Mouse (Mus musculus) neural tube, embryonic 14.5 days (tissue): ENCODE measurements around the gene Tbx5. TPM values are rescaled to one million over a fixed set of nuclear protein-coding genes. Genes with fewer than 3 reads are reported as not detected.
"Not testable (repeated sequence)": the region's sequence is repeated elsewhere in the genome, so short reads cannot be mapped to it uniquely, and the experiment has no call there.

Source experiments
- ATAC-seq: fragments of 200-750 bp; cut with Nextera tagmentation; 2 replicates; pipeline ENCODE4 v1.8.0; 2017; ENCODE audit warnings: low read depth, mild to moderate bottlenecking, moderate TSS enrichment, moderate library complexity
- H3K27ac ChIP-seq: fragments of 300-500 bp; sonication (generic); 2 replicates; pipeline ENCODE4 v1.5.1; 2014; ENCODE audit warnings: low read depth, mild to moderate bottlenecking, control low read depth, low read length, moderate library complexity, mixed read lengths
- H3K27me3 ChIP-seq: fragments of 300-500 bp; sonication (generic); 2 replicates; pipeline ENCODE4 v1.6.1; 2014; ENCODE audit warnings: low read length; ENCODE audit not compliant: control insufficient read depth, insufficient read depth
- H3K36me3 ChIP-seq: fragments of 300-500 bp; sonication (generic); 2 replicates; pipeline ENCODE4 v1.6.1; 2014; ENCODE audit warnings: low read length, mixed read lengths; ENCODE audit not compliant: control insufficient read depth, insufficient read depth
- H3K4me1 ChIP-seq: fragments of 300-500 bp; sonication (generic); 2 replicates; pipeline ENCODE4 v1.6.1; 2014; ENCODE audit warnings: low read length; ENCODE audit not compliant: control insufficient read depth, insufficient read depth
- H3K4me2 ChIP-seq: fragments of 300-500 bp; sonication (generic); 2 replicates; pipeline ENCODE4 v1.6.1; 2014; ENCODE audit warnings: mild to moderate bottlenecking, low read depth, low read length, control low read depth
- H3K4me3 ChIP-seq: fragments of 300-500 bp; sonication (generic); 2 replicates; pipeline ENCODE4 v1.5.1; 2014; ENCODE audit warnings: low read depth, low read length, control low read depth, mixed read lengths
- H3K9ac ChIP-seq: fragments of 300-500 bp; sonication (generic); replicated peaks from 2 replicates; pipeline ENCODE4 v1.6.1; 2014; ENCODE audit warnings: low read depth, mild to moderate bottlenecking, control low read depth, low read length, mixed read lengths
- H3K9me3 ChIP-seq: fragments of 300-500 bp; sonication (generic); 2 replicates; pipeline ENCODE4 v1.6.1; 2016; ENCODE audit warnings: low read length; ENCODE audit not compliant: control insufficient read depth
- WGBS: fragments of 180-500 bp; shearing (Covaris S2); extraction: QIAGEN DNeasy Blood & Tissue Kit; methylation state at CpG from one replicate; pipeline ENCODE4 v1.1.7; 2014; 5-methylcytosine and 5-hydroxymethylcytosine counted together
- polyA plus RNA-seq: library from polyadenylated mRNA; unstranded; fragments of >200 nt; fragmentation: Nextera tagmentation; extraction: Ambion mirVana; gene quantifications from 2 replicates; pipeline ENCODE4 v1.2.1, GENCODE M21; 2014

Gene Tbx5
- polyA plus RNA-seq, 1 experiment from 2014 or later: 0.05 TPM

- WGBS: 90% methylated on average over 8 of the region's 8 CpGs
- Histone ChIP-seq H3K27me3 (no peaks in the 10 kb centered on the region), H3K36me3 (no peaks in the 10 kb centered on the region), H3K4me1 (no peaks in the 10 kb centered on the region), H3K4me2 (no peak overlapping the region), H3K27ac (no peak overlapping the region), H3K9me3 (no peaks in the 10 kb centered on the region), H3K4me3 (no peak overlapping the region), H3K9ac (no peak overlapping the region)
- no peak for ATAC-seq
Observed at GRCm38 (mm10) chr5:119887381-119887780, 54.9 kb downstream of the Tbx5 start.

DNA sequence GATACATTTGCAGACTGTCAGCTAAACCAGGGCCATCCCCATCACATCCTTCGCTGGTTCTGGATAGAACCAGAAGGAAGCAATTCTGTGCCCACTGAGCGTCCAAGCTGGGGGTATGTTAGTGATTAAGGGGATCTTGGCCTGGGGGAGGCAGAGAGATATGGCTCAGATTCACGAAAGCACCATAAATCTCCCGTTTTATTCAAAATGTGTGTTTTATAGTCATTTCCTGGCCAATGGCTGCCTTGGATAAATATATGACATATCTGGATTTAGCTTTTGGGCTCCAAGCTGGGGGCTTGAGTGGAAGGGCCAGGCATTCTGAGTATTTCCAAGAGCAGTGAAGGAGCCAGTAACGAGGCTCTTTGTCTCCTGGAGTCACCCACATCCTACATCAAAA is 59.5 kb downstream of the Tbx5 start:
- no peak for ATAC-seq
- H3K27ac ChIP-seq: no peak overlapping the region
- H3K9me3 ChIP-seq: no peaks in the 10 kb centered on the region
- no peaks in the 10 kb centered on the region for H3K27me3 ChIP-seq
- no peak overlapping the region for H3K9ac ChIP-seq
- H3K4me2 ChIP-seq: no peak overlapping the region
- H3K4me1 ChIP-seq: no peaks in the 10 kb centered on the region
- 61% methylated on average over 5 of the region's 5 CpGs for WGBS
- H3K36me3 ChIP-seq: no peaks in the 10 kb centered on the region
- H3K4me3 ChIP-seq: no peak overlapping the region

DNA sequence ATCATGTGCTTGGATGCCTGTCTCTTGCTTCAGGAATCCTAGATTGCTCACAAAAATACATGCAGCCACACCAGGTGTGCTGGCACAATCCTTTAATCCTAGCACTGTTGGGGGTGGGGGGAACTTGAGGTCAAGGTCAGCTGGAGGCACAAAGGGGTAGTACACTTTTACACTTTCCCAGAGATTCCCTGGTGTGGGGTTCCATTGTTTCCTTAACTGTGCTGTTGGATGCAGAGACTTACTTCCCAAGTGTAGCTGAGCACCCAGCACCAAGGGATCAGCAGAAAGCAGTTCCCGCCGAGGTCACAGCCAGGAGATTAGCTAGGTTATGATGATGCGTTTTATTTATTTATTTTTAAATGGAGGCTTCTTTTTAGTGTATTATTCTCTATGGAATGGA is 60.6 kb downstream of the Tbx5 start:
- H3K27me3 ChIP-seq: no peaks in the 10 kb centered on the region
- H3K9ac ChIP-seq: no peak overlapping the region
- H3K9me3 ChIP-seq: no peaks in the 10 kb centered on the region
- no peak overlapping the region for H3K27ac ChIP-seq
- no peak overlapping the region for H3K4me2 ChIP-seq
- no peaks in the 10 kb centered on the region for H3K4me1 ChIP-seq
- 81% methylated on average over 3 of the region's 3 CpGs for WGBS
- no peak for ATAC-seq
- H3K36me3 ChIP-seq: no peaks in the 10 kb centered on the region
- no peak overlapping the region for H3K4me3 ChIP-seq

- H3K27me3 ChIP-seq: no peaks in the 10 kb centered on the region
- H3K36me3 ChIP-seq: no peaks in the 10 kb centered on the region
- ATAC-seq: no peak
- 77% methylated on average over 3 of the region's 3 CpGs for WGBS
- H3K9ac ChIP-seq: no peak overlapping the region
- no peaks in the 10 kb centered on the region for H3K9me3 ChIP-seq
- H3K4me3 ChIP-seq: no peak overlapping the region
- H3K4me2 ChIP-seq: no peak overlapping the region
- H3K27ac ChIP-seq: no peak overlapping the region
- H3K4me1 ChIP-seq: no peaks in the 10 kb centered on the region
Observed at GRCm38 (mm10) chr5:119896605-119897004, 64.1 kb downstream of the Tbx5 start.

- Histone ChIP-seq H3K4me3 (no peak overlapping the region), H3K4me1 (no peaks in the 10 kb centered on the region), H3K27me3 (no peaks in the 10 kb centered on the region), H3K9ac (no peak overlapping the region), H3K36me3 (no peaks in the 10 kb centered on the region), H3K4me2 (no peak overlapping the region), H3K27ac (no peak overlapping the region), H3K9me3 (no peaks in the 10 kb centered on the region)
- no peak for ATAC-seq
- WGBS: 68% methylated on average over 12 of the region's 12 CpGs
Observed at GRCm38 (mm10) chr5:119916551-119917171, 84.2 kb downstream of the Tbx5 start.

DNA sequence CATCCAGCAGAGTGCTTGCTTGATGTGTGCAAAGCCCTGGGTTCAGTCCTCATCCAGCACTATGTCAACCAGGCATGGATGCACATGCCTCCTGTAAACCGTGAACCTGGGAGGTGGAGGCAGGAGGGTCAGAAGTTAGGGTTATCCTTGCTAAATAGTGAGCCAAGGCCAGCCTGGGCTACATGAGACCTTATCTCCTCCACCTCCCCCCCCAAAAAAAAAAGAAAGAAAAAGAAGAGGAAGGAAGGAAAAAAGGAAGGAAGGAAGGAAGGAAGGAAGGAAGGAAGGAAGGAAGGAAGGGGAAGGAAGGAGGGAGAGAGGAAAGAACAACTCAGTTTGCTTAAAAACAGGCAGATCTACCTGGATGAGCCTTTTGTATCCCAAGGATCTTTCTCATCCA is 85.9 kb downstream of the Tbx5 start:
- not testable (repeated sequence) for ATAC-seq, H3K9ac ChIP-seq, H3K4me2 ChIP-seq, H3K36me3 ChIP-seq, H3K4me1 ChIP-seq, H3K27me3 ChIP-seq, H3K9me3 ChIP-seq, H3K27ac ChIP-seq, H3K4me3 ChIP-seq
- WGBS: 93% methylated on average over 1 of the region's 1 CpGs

DNA sequence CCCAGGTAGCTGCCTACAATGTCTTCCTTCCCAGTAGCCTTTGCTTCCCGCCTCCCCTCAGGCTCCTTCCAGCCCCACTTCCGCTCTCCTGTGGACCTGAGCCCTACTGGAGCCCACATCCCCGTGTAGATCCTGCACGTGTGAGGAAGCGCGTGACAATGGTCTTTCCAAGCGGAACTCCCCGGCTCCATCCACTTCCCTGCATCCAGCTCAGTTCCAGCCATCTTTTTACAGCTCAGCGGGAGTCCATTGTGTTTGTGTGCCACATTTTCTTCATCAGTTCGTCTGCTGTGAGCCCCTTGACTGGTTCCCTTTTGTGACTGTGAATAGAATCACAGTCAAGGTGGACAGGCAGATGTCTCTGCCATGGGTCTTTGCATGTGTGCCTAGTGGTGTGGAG is 88.5 kb downstream of the Tbx5 start:
- WGBS: 72% methylated on average over 10 of the region's 10 CpGs
- Histone ChIP-seq H3K4me2 (no peak overlapping the region), H3K27me3 (no peaks in the 10 kb centered on the region), H3K9ac (no peak overlapping the region), H3K36me3 (no peaks in the 10 kb centered on the region), H3K9me3 (no peaks in the 10 kb centered on the region), H3K4me3 (no peak overlapping the region), H3K4me1 (no peaks in the 10 kb centered on the region), H3K27ac (no peak overlapping the region)
- no peak for ATAC-seq

- Histone ChIP-seq H3K36me3 (no peaks in the 10 kb centered on the region), H3K9me3 (no peaks in the 10 kb centered on the region), H3K9ac (no peak overlapping the region), H3K27ac (no peak overlapping the region), H3K4me2 (no peak overlapping the region), H3K4me1 (no peaks in the 10 kb centered on the region), H3K27me3 (no peaks in the 10 kb centered on the region), H3K4me3 (no peak overlapping the region)
- no peak for ATAC-seq
- WGBS: 35% methylated on average over 11 of the region's 11 CpGs
Observed at GRCm38 (mm10) chr5:119922229-119922628, 89.8 kb downstream of the Tbx5 start.
